Mouse (Mus musculus) heart, embryonic 16.5 days (tissue): ENCODE data around the gene Rfx5. TPM values are rescaled to one million over a fixed set of nuclear protein-coding genes. Genes with fewer than 3 reads are reported as not detected.
A peak's percentile ranks its signal among the peaks of the same experiment; 100 is the strongest.
"Not testable (repeated sequence)": the region's sequence is repeated elsewhere in the genome, so short reads cannot be mapped to it uniquely, and the experiment has no call there.

ENCODE experiments used
- ATAC-seq: fragments of 200-750 bp; cut with Nextera tagmentation; replicated peaks from 2 replicates; pipeline ENCODE4 v1.8.0; 2017; ENCODE audit warnings: moderate number of reproducible peaks; ENCODE audit not compliant: insufficient read depth, low FRiP score; ENCODE audit errors: extremely low read depth
- H3K27ac ChIP-seq: fragments of 300-500 bp; sonication (generic); 2 replicates; pipeline ENCODE4 v1.5.1; 2014; ENCODE audit warnings: mild to moderate bottlenecking, low read length, control low read depth, moderate library complexity
- H3K27me3 ChIP-seq: fragments of 300-500 bp; sonication (generic); 2 replicates; pipeline ENCODE4 v1.6.1; 2014; ENCODE audit warnings: low read length, mixed read lengths; ENCODE audit not compliant: control insufficient read depth, insufficient read depth
- H3K36me3 ChIP-seq: fragments of 300-500 bp; sonication (generic); 2 replicates; pipeline ENCODE4 v1.6.1; 2014; ENCODE audit not compliant: control insufficient read depth, insufficient read depth
- H3K4me1 ChIP-seq: fragments of 300-500 bp; sonication (generic); 2 replicates; pipeline ENCODE4 v1.6.1; 2014; ENCODE audit warnings: low read length, mixed read lengths; ENCODE audit not compliant: control insufficient read depth, insufficient read depth
- H3K4me2 ChIP-seq: fragments of 300-500 bp; sonication (generic); 2 replicates; pipeline ENCODE4 v1.6.1; 2014; ENCODE audit warnings: low read depth, mild to moderate bottlenecking, control low read depth, low read length
- H3K4me3 ChIP-seq: fragments of 300-500 bp; sonication (generic); 2 replicates; pipeline ENCODE4 v1.5.1; 2014; ENCODE audit warnings: mild to moderate bottlenecking, control low read depth, low read length
- H3K9ac ChIP-seq: fragments of 300-500 bp; sonication (generic); 2 replicates; pipeline ENCODE4 v1.6.1; 2014; ENCODE audit warnings: low read length, control low read depth
- H3K9me3 ChIP-seq: fragments of 300-500 bp; sonication (generic); replicated peaks from 2 replicates; pipeline ENCODE4 v1.6.1; 2016; ENCODE audit warnings: low read length; ENCODE audit not compliant: control insufficient read depth
- WGBS: fragments of 180-500 bp; shearing (Covaris S2); extraction: QIAGEN DNeasy Blood & Tissue Kit; methylation state at CpG from one replicate; pipeline ENCODE4 v1.1.7; 2014; 5-methylcytosine and 5-hydroxymethylcytosine counted together
- polyA plus RNA-seq: library from polyadenylated mRNA; unstranded; fragments of >200 nt; fragmentation: Nextera tagmentation; extraction: Ambion mirVana; gene quantifications from 2 replicates; pipeline ENCODE4 v1.2.1, GENCODE M21; 2015

Rfx5 gene
- polyA plus RNA-seq, 1 experiment from 2014 or later = 4.7 TPM

GRCm38 (mm10) chr3:94921104-94921503 is 32.8 kb upstream of the Rfx5 start:
- Histone ChIP-seq H3K27ac (no peak overlapping the region), H3K9me3 (no peaks in the 10 kb centered on the region), H3K36me3 (no peaks in the 10 kb centered on the region), H3K27me3 (no peaks in the 10 kb centered on the region), H3K4me2 (no peak overlapping the region), H3K4me1 (0 out of 2 replicates have a peak, but pooled peaks cover 5% of the 10 kb centered on the region), H3K9ac (no peak overlapping the region), H3K4me3 (no peak overlapping the region)
- 46% methylated on average over 3 of the region's 3 CpGs for WGBS
- ATAC-seq = no peak

GRCm38 (mm10) chr3:94922333-94922732 is 31.5 kb upstream of the Rfx5 start:
- Histone ChIP-seq H3K9me3 (no peaks in the 10 kb centered on the region), H3K4me1 (0 out of 2 replicates have a peak, but pooled peaks cover 5% of the 10 kb centered on the region), H3K4me3 (no peak overlapping the region), H3K27me3 (no peaks in the 10 kb centered on the region), H3K36me3 (no peaks in the 10 kb centered on the region), H3K4me2 (no peak overlapping the region), H3K27ac (no peak overlapping the region), H3K9ac (no peak overlapping the region)
- ATAC-seq = no peak
- WGBS = 57% methylated on average over 3 of the region's 3 CpGs

GRCm38 (mm10) chr3:94924688-94925087 is 29.2 kb upstream of the Rfx5 start:
- no peak for ATAC-seq
- Histone ChIP-seq H3K9ac (no peak overlapping the region), H3K4me2 (no peak overlapping the region), H3K27me3 (no peaks in the 10 kb centered on the region), H3K36me3 (no peaks in the 10 kb centered on the region), H3K27ac (no peak overlapping the region), H3K4me3 (no peak overlapping the region), H3K9me3 (no peaks in the 10 kb centered on the region), H3K4me1 (no peaks in the 10 kb centered on the region)
- 51% methylated on average over 8 of the region's 8 CpGs for WGBS

- not testable (repeated sequence) for H3K4me3 ChIP-seq, H3K9ac ChIP-seq, H3K4me2 ChIP-seq, H3K36me3 ChIP-seq, H3K4me1 ChIP-seq, H3K9me3 ChIP-seq, H3K27me3 ChIP-seq, ATAC-seq, H3K27ac ChIP-seq
- 24% methylated on average over 4 of the region's 4 CpGs for WGBS
Measured at GRCm38 (mm10) chr3:94926301-94926736, 27.6 kb upstream of the Rfx5 start.

GRCm38 (mm10) chr3:94928979-94929378 is 24.9 kb upstream of the Rfx5 start:
- H3K4me3 ChIP-seq, H3K9me3 ChIP-seq, ATAC-seq, H3K4me1 ChIP-seq, H3K27ac ChIP-seq, H3K36me3 ChIP-seq, H3K27me3 ChIP-seq, H3K4me2 ChIP-seq, H3K9ac ChIP-seq: not testable (repeated sequence)
- WGBS = 91% methylated on average over 4 of the region's 4 CpGs

- not testable (repeated sequence) for ATAC-seq, H3K4me3 ChIP-seq, H3K36me3 ChIP-seq, H3K4me2 ChIP-seq, H3K9me3 ChIP-seq, H3K9ac ChIP-seq, H3K27me3 ChIP-seq
- Histone ChIP-seq H3K27ac (peak overlapping the region; percentile 54), H3K4me1 (peaks cover 10% of the 10 kb centered on the region)
- WGBS = 39% methylated on average over 7 of the region's 7 CpGs
Measured at GRCm38 (mm10) chr3:94930386-94931266, 23.2 kb upstream of the Rfx5 start.

GRCm38 (mm10) chr3:94931427-94932082 is 22.3 kb upstream of the Rfx5 start:
- not testable (repeated sequence) for ATAC-seq, H3K9me3 ChIP-seq, H3K4me2 ChIP-seq, H3K36me3 ChIP-seq, H3K9ac ChIP-seq, H3K27me3 ChIP-seq, H3K27ac ChIP-seq, H3K4me3 ChIP-seq
- 68% methylated on average over 10 of the region's 10 CpGs for WGBS
- peaks cover 10% of the 10 kb centered on the region for H3K4me1 ChIP-seq

GRCm38 (mm10) chr3:94932279-94932678 is 21.6 kb upstream of the Rfx5 start:
- H3K4me2 ChIP-seq, ATAC-seq, H3K4me3 ChIP-seq, H3K9ac ChIP-seq, H3K36me3 ChIP-seq, H3K27me3 ChIP-seq, H3K9me3 ChIP-seq: not testable (repeated sequence)
- peak overlapping the region; percentile 98 for H3K27ac ChIP-seq
- peaks cover 10% of the 10 kb centered on the region for H3K4me1 ChIP-seq
- 52% methylated on average over 2 of the region's 2 CpGs for WGBS
